Mouse (Mus musculus) testis, adult 2 months (tissue): ENCODE results near the gene Mrs2.

ENCODE experiments used
- CTCF ChIP-seq: fragments of 200-500 bp; IDR thresholded peaks from 2 replicates; pipeline ENCODE4 v1.5.1; 2012; ENCODE audit warnings: low read depth, mild to moderate bottlenecking, inconsistent platforms, low read length, moderate library complexity; ENCODE audit not compliant: control insufficient read depth, insufficient read depth, insufficient replicate concordance
- POLR2A ChIP-seq: fragments of 200-500 bp; IDR thresholded peaks from 2 replicates; pipeline ENCODE4 v1.6.1; 2012; ENCODE audit warnings: low read depth, mild to moderate bottlenecking, inconsistent platforms, low read length, moderate library complexity; ENCODE audit not compliant: control insufficient read depth

DNA sequence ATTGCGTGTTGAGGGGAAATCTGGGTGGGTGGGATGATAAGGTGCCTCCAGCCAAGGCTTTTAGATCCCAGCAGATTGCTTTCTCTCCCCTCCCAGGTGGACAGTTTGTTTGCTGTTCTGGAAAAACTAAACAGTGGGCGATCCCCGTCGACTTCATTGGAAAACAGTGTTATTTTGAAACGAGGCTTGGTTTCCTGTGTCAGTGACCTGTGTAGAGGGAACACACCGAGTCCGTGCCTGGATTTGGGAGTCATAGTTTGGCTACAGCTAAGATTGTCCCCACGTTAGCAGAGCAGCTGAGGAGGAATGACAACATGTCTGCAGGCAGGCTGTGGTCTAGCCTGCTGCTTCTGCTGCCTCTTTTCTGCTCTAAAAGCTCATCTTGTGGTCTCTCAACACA lies 76.9 kb downstream of the Mrs2 start:
- no peak for TF ChIP-seq CTCF
- TF ChIP-seq POLR2A, result no peak
